Mouse (Mus musculus) small intestine, adult 2 months (tissue): ENCODE measurements around the gene Tmbim4.

Experiments
- CTCF ChIP-seq: fragments of 200-500 bp; IDR thresholded peaks from 2 replicates; pipeline ENCODE4 v1.5.1; 2012; ENCODE audit warnings: low read depth, mild to moderate bottlenecking, control low read depth, inconsistent platforms, low read length, moderate library complexity, mixed read lengths; ENCODE audit not compliant: insufficient replicate concordance, insufficient read length; ENCODE audit errors: extremely low read depth
- POLR2A ChIP-seq: fragments of 200-500 bp; IDR thresholded peaks from 2 replicates; pipeline ENCODE4 v1.6.1; 2012; ENCODE audit warnings: low read depth, mild to moderate bottlenecking, control low read depth, inconsistent platforms, low read length, moderate library complexity

DNA sequence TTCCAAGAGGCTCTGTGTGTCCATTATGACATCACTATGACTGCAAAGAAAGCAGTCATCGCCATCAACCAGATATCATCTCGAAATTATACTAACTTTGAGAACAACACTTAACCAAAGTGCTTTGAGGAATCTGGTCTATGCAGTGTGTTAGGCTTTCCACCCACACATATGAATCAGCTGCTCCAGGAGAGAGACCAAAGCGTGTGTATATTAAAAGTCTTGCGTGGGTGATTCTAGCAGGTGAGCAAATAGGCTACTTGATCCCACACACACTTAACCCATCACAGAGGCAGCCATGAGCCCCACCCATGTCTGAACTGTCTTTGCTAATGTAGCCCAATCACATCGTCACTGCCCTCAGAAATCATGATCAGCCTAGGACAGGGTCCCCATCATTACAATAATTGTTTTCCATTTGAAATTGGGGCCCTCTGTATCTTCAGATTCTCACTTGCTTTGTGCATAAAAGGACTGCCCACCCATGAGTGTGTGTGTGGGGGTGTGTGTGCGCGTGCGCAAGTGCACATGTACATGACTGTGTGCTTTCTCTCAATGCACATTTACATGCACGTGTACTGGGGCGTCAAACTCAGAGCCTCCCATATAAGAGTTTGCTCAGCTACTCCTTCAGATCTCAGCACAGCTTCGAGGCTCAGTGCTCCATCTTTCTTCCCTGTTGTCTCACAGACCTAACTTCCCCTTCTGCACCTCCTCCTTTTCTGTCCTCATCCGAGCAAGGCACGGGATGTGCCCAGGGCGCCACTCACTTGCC lies 4.1 kb upstream of the Tmbim4 start:
- TF ChIP-seq POLR2A: no peak
- no peak for TF ChIP-seq CTCF
